Mouse (Mus musculus) neural tube, embryonic 14.5 days (tissue): ENCODE data around the gene Mrpl28. TPM values are rescaled to one million over a fixed set of nuclear protein-coding genes. Genes with fewer than 3 reads are reported as not detected.
A peak's percentile ranks its signal among the peaks of the same experiment; 100 is the strongest.

Source experiments
- ATAC-seq: fragments of 200-750 bp; cut with Nextera tagmentation; 2 replicates; pipeline ENCODE4 v1.8.0; 2017; ENCODE audit warnings: low read depth, mild to moderate bottlenecking, moderate TSS enrichment, moderate library complexity
- H3K27ac ChIP-seq: fragments of 300-500 bp; sonication (generic); 2 replicates; pipeline ENCODE4 v1.5.1; 2014; ENCODE audit warnings: low read depth, mild to moderate bottlenecking, control low read depth, low read length, moderate library complexity, mixed read lengths
- H3K27me3 ChIP-seq: fragments of 300-500 bp; sonication (generic); 2 replicates; pipeline ENCODE4 v1.6.1; 2014; ENCODE audit warnings: low read length; ENCODE audit not compliant: control insufficient read depth, insufficient read depth
- H3K36me3 ChIP-seq: fragments of 300-500 bp; sonication (generic); 2 replicates; pipeline ENCODE4 v1.6.1; 2014; ENCODE audit warnings: low read length, mixed read lengths; ENCODE audit not compliant: control insufficient read depth, insufficient read depth
- H3K4me1 ChIP-seq: fragments of 300-500 bp; sonication (generic); 2 replicates; pipeline ENCODE4 v1.6.1; 2014; ENCODE audit warnings: low read length; ENCODE audit not compliant: control insufficient read depth, insufficient read depth
- H3K4me2 ChIP-seq: fragments of 300-500 bp; sonication (generic); 2 replicates; pipeline ENCODE4 v1.6.1; 2014; ENCODE audit warnings: mild to moderate bottlenecking, low read depth, low read length, control low read depth
- H3K4me3 ChIP-seq: fragments of 300-500 bp; sonication (generic); 2 replicates; pipeline ENCODE4 v1.5.1; 2014; ENCODE audit warnings: low read depth, low read length, control low read depth, mixed read lengths
- H3K9ac ChIP-seq: fragments of 300-500 bp; sonication (generic); replicated peaks from 2 replicates; pipeline ENCODE4 v1.6.1; 2014; ENCODE audit warnings: low read depth, mild to moderate bottlenecking, control low read depth, low read length, mixed read lengths
- H3K9me3 ChIP-seq: fragments of 300-500 bp; sonication (generic); 2 replicates; pipeline ENCODE4 v1.6.1; 2016; ENCODE audit warnings: low read length; ENCODE audit not compliant: control insufficient read depth
- WGBS: fragments of 180-500 bp; shearing (Covaris S2); extraction: QIAGEN DNeasy Blood & Tissue Kit; methylation state at CpG from one replicate; pipeline ENCODE4 v1.1.7; 2014; 5-methylcytosine and 5-hydroxymethylcytosine counted together
- polyA plus RNA-seq: library from polyadenylated mRNA; unstranded; fragments of >200 nt; fragmentation: Nextera tagmentation; extraction: Ambion mirVana; gene quantifications from 2 replicates; pipeline ENCODE4 v1.2.1, GENCODE M21; 2014

Mrpl28 gene
- polyA plus RNA-seq, 1 experiment from 2014 or later, result 192 TPM

GRCm38 (mm10) chr17:26125226-26125625 is 1.9 kb downstream of the Mrpl28 start:
- peaks cover 27% of the 10 kb centered on the region for H3K36me3 ChIP-seq
- H3K9ac ChIP-seq, result no peak overlapping the region
- H3K27me3 ChIP-seq, result no peaks in the 10 kb centered on the region
- no peak overlapping the region for H3K4me2 ChIP-seq
- no peak overlapping the region for H3K4me3 ChIP-seq
- 96% methylated on average over 10 of the region's 10 CpGs for WGBS
- H3K9me3 ChIP-seq, result no peaks in the 10 kb centered on the region
- ATAC-seq, result no peak
- H3K4me1 ChIP-seq, result peaks cover 10% of the 10 kb centered on the region
- no peak overlapping the region for H3K27ac ChIP-seq

- H3K4me3 ChIP-seq, result no peak overlapping the region
- H3K27me3 ChIP-seq, result no peaks in the 10 kb centered on the region
- H3K36me3 ChIP-seq, result peaks cover 29% of the 10 kb centered on the region
- WGBS, result 74% methylated on average over 18 of the region's 18 CpGs
- H3K4me1 ChIP-seq, result no peaks in the 10 kb centered on the region
- no peak overlapping the region for H3K4me2 ChIP-seq
- H3K9me3 ChIP-seq, result no peaks in the 10 kb centered on the region
- no peak overlapping the region for H3K27ac ChIP-seq
- H3K9ac ChIP-seq, result no peak overlapping the region
- ATAC-seq, result no peak
These were observed 7.9 kb downstream of the Mrpl28 start for GRCm38 (mm10) chr17:26131062-26131732.

- Histone ChIP-seq H3K9ac (no peak overlapping the region), H3K4me1 (no peaks in the 10 kb centered on the region), H3K4me3 (no peak overlapping the region), H3K4me2 (no peak overlapping the region), H3K27me3 (no peaks in the 10 kb centered on the region), H3K9me3 (no peaks in the 10 kb centered on the region), H3K36me3 (peaks cover 25% of the 10 kb centered on the region), H3K27ac (no peak overlapping the region)
- no peak for ATAC-seq
- 87% methylated on average over 18 of the region's 18 CpGs for WGBS
These were observed 8.9 kb downstream of the Mrpl28 start for GRCm38 (mm10) chr17:26131856-26132853.

GRCm38 (mm10) chr17:26137106-26137750 is 13.9 kb downstream of the Mrpl28 start:
- no peak for ATAC-seq
- H3K4me2 ChIP-seq, result no peak overlapping the region
- no peaks in the 10 kb centered on the region for H3K27me3 ChIP-seq
- H3K4me3 ChIP-seq, result no peak overlapping the region
- H3K9me3 ChIP-seq, result no peaks in the 10 kb centered on the region
- peaks cover 14% of the 10 kb centered on the region for H3K4me1 ChIP-seq
- no peak overlapping the region for H3K9ac ChIP-seq
- 92% methylated on average over 11 of the region's 11 CpGs for WGBS
- H3K36me3 ChIP-seq, result no peaks in the 10 kb centered on the region
- no peak overlapping the region for H3K27ac ChIP-seq

- no peak overlapping the region for H3K9ac ChIP-seq
- no peaks in the 10 kb centered on the region for H3K27me3 ChIP-seq
- H3K4me1 ChIP-seq, result peaks cover 14% of the 10 kb centered on the region
- H3K9me3 ChIP-seq, result no peaks in the 10 kb centered on the region
- peak overlapping the region; percentile 85; the same call in 1 of the 2 replicates for H3K4me3 ChIP-seq
- H3K36me3 ChIP-seq, result no peaks in the 10 kb centered on the region
- 0 out of 2 replicates have a peak, but pooled peaks have one; percentile 0 for ATAC-seq
- H3K27ac ChIP-seq, result peak overlapping the region; percentile 93; the same call in 1 of the 2 replicates
- 76% methylated on average over 2 of the region's 2 CpGs for WGBS
- H3K4me2 ChIP-seq, result peak overlapping the region; percentile 79
These were observed 14.4 kb downstream of the Mrpl28 start for GRCm38 (mm10) chr17:26137751-26138130.

- H3K36me3 ChIP-seq, result 0 out of 2 replicates have a peak, but pooled peaks cover 3% of the 10 kb centered on the region
- H3K4me3 ChIP-seq, result peak within 1 kb of the TSS; percentile 85
- H3K4me2 ChIP-seq, result peak within 1 kb of the TSS; percentile 79
- peak within 1 kb of the TSS; percentile 95 for H3K9ac ChIP-seq
- peak within 1 kb of the TSS; percentile 93 for H3K27ac ChIP-seq
- peak; percentile 98 for ATAC-seq
- peaks cover 14% of the 10 kb centered on the region for H3K4me1 ChIP-seq
- H3K27me3 ChIP-seq, result no peaks in the 10 kb centered on the region
- H3K9me3 ChIP-seq, result no peaks in the 10 kb centered on the region
- WGBS, result 2% methylated on average over 42 of the region's 42 CpGs
These were observed 15.0 kb downstream of the Mrpl28 start, which contains the start of gene Axin1 for GRCm38 (mm10) chr17:26138239-26138836. Gene Axin1, plus strand, starts transcription at chr17:26138688.

- peak; percentile 72 for ATAC-seq
- Histone ChIP-seq H3K9ac (peak overlapping the region; percentile 95), H3K27me3 (no peaks in the 10 kb centered on the region), H3K4me3 (peak overlapping the region; percentile 85), H3K4me2 (peak overlapping the region; percentile 79), H3K9me3 (no peaks in the 10 kb centered on the region), H3K27ac (peak overlapping the region; percentile 93), H3K36me3 (0 out of 2 replicates have a peak, but pooled peaks cover 3% of the 10 kb centered on the region), H3K4me1 (peaks cover 14% of the 10 kb centered on the region)
- under 1% methylated on average over 56 of the region's 58 CpGs for WGBS
These were observed 15.6 kb downstream of the Mrpl28 start for GRCm38 (mm10) chr17:26138901-26139381.

- Histone ChIP-seq H3K36me3 (peaks cover 11% of the 10 kb centered on the region; the same call in 1 of the 2 replicates), H3K4me1 (peaks cover 14% of the 10 kb centered on the region), H3K27ac (no peak overlapping the region), H3K9ac (no peak overlapping the region), H3K9me3 (no peaks in the 10 kb centered on the region), H3K27me3 (no peaks in the 10 kb centered on the region), H3K4me2 (no peak overlapping the region), H3K4me3 (no peak overlapping the region)
- 94% methylated on average over 4 of the region's 4 CpGs for WGBS
- no peak for ATAC-seq
These were observed 19.5 kb downstream of the Mrpl28 start for GRCm38 (mm10) chr17:26142796-26143195.
